Mouse (Mus musculus) intestine, postnatal 0 days (tissue): ENCODE data around the gene S100a3. TPM values are rescaled to one million over a fixed set of nuclear protein-coding genes. Genes with fewer than 3 reads are reported as not detected.

Experiments
- ATAC-seq: fragments of 200-750 bp; cut with Nextera tagmentation; 2 replicates; pipeline ENCODE4 v1.8.0; 2017; ENCODE audit warnings: mild to moderate bottlenecking, moderate TSS enrichment, moderate library complexity
- H3K27ac ChIP-seq: fragments of 300-500 bp; sonication (generic); 2 replicates; pipeline ENCODE4 v1.5.1; 2014; ENCODE audit warnings: mild to moderate bottlenecking, low read depth, low read length, moderate library complexity
- H3K27me3 ChIP-seq: fragments of 300-500 bp; sonication (generic); replicated peaks from 2 replicates; pipeline ENCODE4 v1.6.1; 2014; ENCODE audit warnings: low read length, mixed read lengths; ENCODE audit not compliant: control insufficient read depth, insufficient read depth
- H3K36me3 ChIP-seq: fragments of 300-500 bp; sonication (generic); 2 replicates; pipeline ENCODE4 v1.6.1; 2014; ENCODE audit warnings: mild to moderate bottlenecking, moderate library complexity; ENCODE audit not compliant: control insufficient read depth, insufficient read depth
- H3K4me1 ChIP-seq: fragments of 300-500 bp; sonication (generic); replicated peaks from 2 replicates; pipeline ENCODE4 v1.6.1; 2014; ENCODE audit warnings: antibody characterized with exemption, low read length, mixed read lengths; ENCODE audit not compliant: control insufficient read depth, insufficient read depth
- H3K4me2 ChIP-seq: fragments of 300-500 bp; sonication (generic); replicated peaks from 2 replicates; pipeline ENCODE4 v1.6.1; 2014; ENCODE audit warnings: low read depth, mild to moderate bottlenecking, moderate library complexity
- H3K4me3 ChIP-seq: fragments of 300-500 bp; sonication (generic); 2 replicates; pipeline ENCODE4 v1.5.1; 2014; ENCODE audit warnings: low read depth, low read length
- H3K9ac ChIP-seq: fragments of 300-500 bp; sonication (generic); 2 replicates; pipeline ENCODE4 v1.6.1; 2014; ENCODE audit warnings: mild to moderate bottlenecking, low read depth, low read length
- H3K9me3 ChIP-seq: fragments of 300-500 bp; sonication (generic); 2 replicates; pipeline ENCODE4 v1.6.1; 2016; ENCODE audit warnings: mixed run types; ENCODE audit not compliant: control insufficient read depth
- CTCF ChIP-seq: sonication (generic); IDR thresholded peaks from 2 replicates; pipeline ENCODE4 v1.5.1; 2016; ENCODE audit warnings: low read depth, mild to moderate bottlenecking, control low read depth, antibody characterized with exemption, moderate library complexity
- WGBS: fragments of 180-500 bp; shearing (Covaris S2); extraction: QIAGEN DNeasy Blood & Tissue Kit; methylation state at CpG from one replicate; pipeline ENCODE4 v1.1.7; 2014; 5-methylcytosine and 5-hydroxymethylcytosine counted together
- polyA plus RNA-seq: library from polyadenylated mRNA; unstranded; fragments of >200 nt; fragmentation: Nextera tagmentation; extraction: Ambion mirVana; gene quantifications from 2 replicates; pipeline ENCODE4 v1.2.1, GENCODE M21; 2015

The S100a3 gene
- polyA plus RNA-seq, 1 experiment from 2014 or later, result 0.37 TPM

- Histone ChIP-seq H3K4me3 (no peak overlapping the region), H3K27me3 (no peaks in the 10 kb centered on the region), H3K27ac (no peak overlapping the region), H3K9me3 (no peaks in the 10 kb centered on the region), H3K36me3 (no peaks in the 10 kb centered on the region), H3K4me2 (no peak overlapping the region), H3K4me1 (no peaks in the 10 kb centered on the region), H3K9ac (no peak overlapping the region)
- TF ChIP-seq CTCF, result no peak
- WGBS, result 81% methylated on average over 1 of the region's 1 CpGs
- no peak for ATAC-seq
Measured at GRCm38 (mm10) chr3:90594466-90594865, 34.1 kb downstream of the S100a3 start.

DNA sequence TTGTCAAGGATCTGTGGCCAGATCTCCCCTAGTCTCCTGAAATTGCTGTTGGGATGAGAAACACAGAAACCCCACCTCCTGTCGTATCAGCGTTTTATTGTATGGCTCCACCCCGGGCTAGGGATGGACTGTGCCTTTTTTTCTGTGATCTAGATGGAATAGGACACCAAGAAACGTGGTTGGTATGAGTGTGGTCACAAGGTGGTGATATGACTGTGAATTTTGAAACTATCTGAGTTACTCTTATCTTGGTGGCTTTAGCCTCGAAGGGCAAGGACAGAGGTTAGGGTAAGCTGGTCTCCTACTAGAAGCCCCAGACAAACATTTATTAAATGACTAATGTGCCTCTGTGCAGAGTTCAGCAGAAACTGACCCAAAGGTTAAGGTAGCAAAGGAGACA is 35.2 kb downstream of the S100a3 start:
- H3K27ac ChIP-seq, result no peak overlapping the region
- H3K9me3 ChIP-seq, result no peaks in the 10 kb centered on the region
- TF ChIP-seq CTCF, result no peak
- no peaks in the 10 kb centered on the region for H3K4me1 ChIP-seq
- WGBS, result 30% methylated on average over 5 of the region's 5 CpGs
- H3K4me3 ChIP-seq, result no peak overlapping the region
- no peak overlapping the region for H3K9ac ChIP-seq
- ATAC-seq, result no peak
- H3K36me3 ChIP-seq, result no peaks in the 10 kb centered on the region
- no peaks in the 10 kb centered on the region for H3K27me3 ChIP-seq
- no peak overlapping the region for H3K4me2 ChIP-seq

GRCm38 (mm10) chr3:90596810-90597209 is 36.4 kb downstream of the S100a3 start:
- no peaks in the 10 kb centered on the region for H3K4me1 ChIP-seq
- H3K27me3 ChIP-seq, result no peaks in the 10 kb centered on the region
- H3K9ac ChIP-seq, result no peak overlapping the region
- H3K4me3 ChIP-seq, result no peak overlapping the region
- ATAC-seq, result no peak
- H3K4me2 ChIP-seq, result no peak overlapping the region
- no peaks in the 10 kb centered on the region for H3K36me3 ChIP-seq
- no peak overlapping the region for H3K27ac ChIP-seq
- no peak for TF ChIP-seq CTCF
- 95% methylated on average over 6 of the region's 6 CpGs for WGBS
- H3K9me3 ChIP-seq, result no peaks in the 10 kb centered on the region

DNA sequence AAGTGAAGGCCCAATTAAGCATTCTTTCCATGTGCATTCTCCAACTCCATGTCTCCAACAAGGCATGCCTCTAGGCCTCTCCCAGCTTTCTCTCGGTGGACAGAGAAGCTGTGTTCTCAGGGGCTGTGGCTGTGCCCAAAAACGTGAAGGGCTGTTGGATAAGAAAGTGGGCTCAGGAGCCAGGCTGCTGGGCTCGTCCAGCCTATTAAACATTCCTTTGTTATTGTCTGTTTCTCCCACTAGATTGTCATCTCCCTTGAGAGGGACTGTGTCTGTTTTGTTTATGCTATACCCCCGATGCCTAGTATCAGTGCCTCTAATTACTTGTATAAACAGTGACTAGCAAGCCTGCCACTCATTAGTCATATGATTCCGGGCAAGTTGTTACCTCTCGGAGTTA is 37.4 kb downstream of the S100a3 start:
- Histone ChIP-seq H3K27me3 (no peaks in the 10 kb centered on the region), H3K4me2 (no peak overlapping the region), H3K4me3 (no peak overlapping the region), H3K36me3 (no peaks in the 10 kb centered on the region), H3K9me3 (no peaks in the 10 kb centered on the region), H3K27ac (no peak overlapping the region), H3K4me1 (no peaks in the 10 kb centered on the region), H3K9ac (no peak overlapping the region)
- TF ChIP-seq CTCF, result no peak
- WGBS, result 46% methylated on average over 6 of the region's 6 CpGs
- no peak for ATAC-seq

DNA sequence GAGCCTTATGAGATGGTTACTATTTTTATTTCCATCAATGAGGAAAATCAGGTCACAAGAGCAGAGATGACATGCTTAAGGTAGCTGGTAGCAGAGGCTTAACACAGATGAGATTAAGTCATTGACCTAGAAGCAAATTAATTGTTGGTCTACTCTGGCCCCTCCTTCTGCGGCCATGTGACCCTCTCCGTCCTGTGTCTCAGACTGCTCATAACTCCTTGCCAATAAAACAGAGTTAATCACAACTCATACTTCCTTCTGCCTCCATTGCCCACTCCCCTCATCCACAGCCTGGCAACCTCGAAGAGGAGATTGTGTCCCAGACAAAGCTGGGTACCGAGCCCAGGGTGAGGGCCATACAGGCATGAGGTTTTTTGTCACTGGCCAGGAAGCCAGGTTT is 37.8 kb downstream of the S100a3 start:
- WGBS, result 65% methylated on average over 4 of the region's 4 CpGs

DNA sequence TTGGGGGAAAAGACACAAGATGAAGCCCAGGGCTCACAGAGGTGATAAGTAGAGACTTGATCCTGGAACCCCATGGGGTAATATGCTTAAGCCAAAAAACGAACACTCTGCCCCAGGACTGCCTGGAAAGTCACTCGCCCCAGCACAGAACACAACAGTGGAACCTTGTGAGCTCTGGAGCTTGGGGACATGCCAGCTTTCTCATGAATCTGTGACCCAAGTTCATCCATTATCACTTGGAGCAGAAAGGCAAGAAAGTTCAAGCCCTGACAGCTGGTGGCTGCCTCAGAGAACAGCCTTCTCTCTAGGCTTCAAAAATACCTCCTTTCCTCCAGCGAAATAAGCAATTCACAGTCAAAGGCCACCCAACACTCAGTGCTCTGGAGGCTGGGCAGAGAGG is 39.0 kb downstream of the S100a3 start:
- Histone ChIP-seq H3K27me3 (no peaks in the 10 kb centered on the region), H3K9me3 (no peaks in the 10 kb centered on the region), H3K4me3 (no peak overlapping the region), H3K27ac (no peak overlapping the region), H3K36me3 (no peaks in the 10 kb centered on the region), H3K4me2 (no peak overlapping the region), H3K4me1 (no peaks in the 10 kb centered on the region), H3K9ac (no peak overlapping the region)
- no peak for ATAC-seq
- 72% methylated on average over 3 of the region's 3 CpGs for WGBS
- no peak for TF ChIP-seq CTCF

More for the DNA sequence above, 37.8 kb downstream of the S100a3 start:
- Histone ChIP-seq H3K9ac (no peak overlapping the region), H3K4me1 (no peaks in the 10 kb centered on the region), H3K4me3 (no peak overlapping the region), H3K36me3 (no peaks in the 10 kb centered on the region), H3K4me2 (no peak overlapping the region), H3K9me3 (no peaks in the 10 kb centered on the region), H3K27ac (no peak overlapping the region), H3K27me3 (no peaks in the 10 kb centered on the region)
- ATAC-seq, result no peak
- no peak for TF ChIP-seq CTCF

- H3K27me3 ChIP-seq, result no peaks in the 10 kb centered on the region
- H3K4me3 ChIP-seq, result no peak overlapping the region
- no peak for ATAC-seq
- no peaks in the 10 kb centered on the region for H3K9me3 ChIP-seq
- 90% methylated on average over 6 of the region's 6 CpGs for WGBS
- no peaks in the 10 kb centered on the region for H3K36me3 ChIP-seq
- H3K9ac ChIP-seq, result no peak overlapping the region
- H3K27ac ChIP-seq, result no peak overlapping the region
- no peak overlapping the region for H3K4me2 ChIP-seq
- no peak for TF ChIP-seq CTCF
- H3K4me1 ChIP-seq, result no peaks in the 10 kb centered on the region
Measured at GRCm38 (mm10) chr3:90600036-90600435, 39.7 kb downstream of the S100a3 start.
